Mouse (Mus musculus) liver, postnatal 0 days (tissue): ENCODE measurements around the gene Ctsh.

Experiments
- CTCF ChIP-seq: sonication (generic); IDR thresholded peaks from 2 replicates; pipeline ENCODE4 v1.5.1; 2016; ENCODE audit warnings: antibody characterized with exemption, low read depth
- EP300 ChIP-seq: IDR thresholded peaks from 2 replicates; pipeline ENCODE4 v1.6.1; 2016; ENCODE audit warnings: antibody characterized with exemption, low read depth, mild to moderate bottlenecking

DNA sequence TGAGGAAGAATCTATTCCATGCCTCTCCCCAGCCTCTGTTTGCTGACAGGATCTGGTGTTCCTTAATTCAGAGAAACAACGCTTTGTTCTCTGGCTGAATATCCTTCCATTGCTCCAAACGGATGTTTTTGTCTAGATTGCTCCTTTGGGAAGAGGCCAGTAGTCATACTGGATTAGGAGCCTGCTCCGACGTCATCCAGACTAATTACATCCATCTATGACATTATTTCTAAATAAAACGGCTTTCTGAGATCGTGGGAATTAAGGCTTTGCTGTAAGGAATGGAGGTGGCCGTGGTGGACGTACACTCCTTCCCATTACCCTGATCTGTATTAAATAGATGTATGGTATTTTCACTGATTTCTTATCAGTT lies 70.9 kb downstream of the Ctsh start:
- no peak for TF ChIP-seq CTCF
- TF ChIP-seq EP300, result no peak
